Mouse (Mus musculus) testis, adult 2 months (tissue): ENCODE measurements around the gene Gm20388. TPM values are rescaled to one million over a fixed set of nuclear protein-coding genes. Genes with fewer than 3 reads are reported as not detected.

Source experiments
- H3K27ac ChIP-seq: fragments of 200-500 bp; 2 replicates; pipeline ENCODE4 v1.5.1; 2012; ENCODE audit warnings: low read depth, low read length; ENCODE audit not compliant: control insufficient read depth, insufficient read depth
- H3K27me3 ChIP-seq: fragments of 200-500 bp; 2 replicates; pipeline ENCODE4 v1.6.1; 2012; ENCODE audit warnings: mild to moderate bottlenecking, low read length, moderate library complexity; ENCODE audit not compliant: control insufficient read depth, insufficient read depth
- H3K36me3 ChIP-seq: fragments of 200-500 bp; 2 replicates; pipeline ENCODE4 v1.6.1; 2012; ENCODE audit warnings: mild to moderate bottlenecking, low read length; ENCODE audit not compliant: control insufficient read depth, insufficient read depth
- H3K4me1 ChIP-seq: fragments of 200-500 bp; 2 replicates; pipeline ENCODE4 v1.6.1; 2012; ENCODE audit warnings: low read length; ENCODE audit not compliant: control insufficient read depth, insufficient read depth
- H3K4me3 ChIP-seq: fragments of 200-500 bp; 2 replicates; pipeline ENCODE4 v1.5.1; 2012; ENCODE audit warnings: low read depth, mild to moderate bottlenecking, low read length, moderate library complexity, mixed read lengths; ENCODE audit not compliant: control insufficient read depth
- CTCF ChIP-seq: fragments of 200-500 bp; IDR thresholded peaks from 2 replicates; pipeline ENCODE4 v1.5.1; 2012; ENCODE audit warnings: low read depth, mild to moderate bottlenecking, inconsistent platforms, low read length, moderate library complexity; ENCODE audit not compliant: control insufficient read depth, insufficient read depth, insufficient replicate concordance
- POLR2A ChIP-seq: fragments of 200-500 bp; IDR thresholded peaks from 2 replicates; pipeline ENCODE4 v1.6.1; 2012; ENCODE audit warnings: low read depth, mild to moderate bottlenecking, inconsistent platforms, low read length, moderate library complexity; ENCODE audit not compliant: control insufficient read depth
- polyA plus RNA-seq: library from polyadenylated mRNA; depleted of rRNA; stranded (reverse); fragments of >200 nt; gene quantifications from 2 replicates; pipeline ENCODE4 v1.2.3, GENCODE M21; 2012

The Gm20388 gene
- polyA plus RNA-seq, 1 experiment, result 5.6 TPM

DNA sequence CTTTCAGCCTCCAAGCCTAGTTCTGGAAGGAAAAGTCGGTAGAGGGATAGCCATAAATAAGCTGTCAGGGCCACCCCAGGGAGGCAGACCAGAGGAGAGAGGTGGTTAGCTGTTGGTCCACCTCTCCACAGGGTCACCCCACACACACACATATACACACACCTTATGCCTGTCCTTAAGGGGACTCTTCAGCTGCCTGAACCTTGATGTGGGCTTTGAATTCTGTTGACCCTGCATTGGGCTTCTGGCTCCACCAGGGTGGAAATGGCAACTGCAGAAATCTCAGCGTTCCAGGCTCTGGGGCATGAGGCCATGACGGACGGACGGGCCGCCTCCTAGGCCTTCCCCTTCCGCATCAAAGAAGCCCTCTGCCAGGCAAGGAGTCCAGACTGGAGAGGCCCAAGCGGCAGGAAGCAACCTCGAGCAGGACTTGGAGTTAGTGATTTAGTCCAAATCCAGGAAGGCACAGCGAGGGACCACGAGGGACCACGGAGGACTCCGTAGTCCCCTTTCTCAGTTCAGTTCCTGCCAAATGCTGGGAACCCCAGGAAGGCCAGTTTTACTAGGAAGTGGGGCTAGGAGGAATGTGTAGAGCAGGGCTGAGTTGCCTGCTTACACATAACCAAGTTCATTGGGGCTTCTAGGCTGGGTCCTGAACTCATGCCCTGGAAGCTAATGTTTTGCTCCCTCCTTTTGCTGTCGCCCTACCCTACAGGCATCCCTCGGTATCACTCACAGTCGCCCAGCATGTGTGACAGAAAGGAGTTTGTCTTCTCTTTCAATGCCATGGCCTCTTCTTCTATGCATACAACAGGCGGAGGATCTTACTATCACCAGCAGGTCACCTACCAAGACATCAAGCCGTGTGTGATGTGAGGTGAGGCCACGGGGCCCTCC is 1175.6 kb downstream of the Gm20388 start:
- H3K36me3 ChIP-seq, result no peaks in the 10 kb centered on the region
- H3K4me3 ChIP-seq, result no peak overlapping the region
- peaks cover 10% of the 10 kb centered on the region for H3K4me1 ChIP-seq
- TF ChIP-seq CTCF, result no peak
- no peak for TF ChIP-seq POLR2A
- peaks cover 10% of the 10 kb centered on the region for H3K27me3 ChIP-seq
- H3K27ac ChIP-seq, result no peak overlapping the region

DNA sequence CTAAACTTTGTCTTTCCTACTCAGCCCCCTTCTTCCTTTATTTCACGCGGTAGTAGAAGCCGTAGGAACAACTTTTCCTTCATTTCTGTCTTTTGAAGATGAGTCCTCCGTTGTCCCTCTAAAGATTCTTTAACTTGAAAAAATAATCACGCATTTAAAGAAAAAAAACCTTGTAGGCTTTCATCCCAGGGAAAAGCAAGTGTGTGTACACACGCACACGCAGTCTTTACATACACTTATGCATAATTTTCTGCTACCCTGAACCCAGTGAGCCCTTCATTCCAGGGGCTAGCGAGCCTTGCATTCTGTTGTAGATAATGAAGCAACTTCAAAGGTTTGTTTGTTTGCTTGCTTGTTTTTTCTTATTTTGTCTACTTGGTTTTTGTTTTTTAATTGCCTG is 1177.6 kb downstream of the Gm20388 start:
- Histone ChIP-seq H3K27ac (no peak overlapping the region), H3K27me3 (peaks cover 3% of the 10 kb centered on the region; the same call in 1 of the 2 replicates), H3K36me3 (no peaks in the 10 kb centered on the region), H3K4me1 (peaks cover 16% of the 10 kb centered on the region), H3K4me3 (no peak overlapping the region)
- TF ChIP-seq POLR2A (no peak), CTCF (no peak)

DNA sequence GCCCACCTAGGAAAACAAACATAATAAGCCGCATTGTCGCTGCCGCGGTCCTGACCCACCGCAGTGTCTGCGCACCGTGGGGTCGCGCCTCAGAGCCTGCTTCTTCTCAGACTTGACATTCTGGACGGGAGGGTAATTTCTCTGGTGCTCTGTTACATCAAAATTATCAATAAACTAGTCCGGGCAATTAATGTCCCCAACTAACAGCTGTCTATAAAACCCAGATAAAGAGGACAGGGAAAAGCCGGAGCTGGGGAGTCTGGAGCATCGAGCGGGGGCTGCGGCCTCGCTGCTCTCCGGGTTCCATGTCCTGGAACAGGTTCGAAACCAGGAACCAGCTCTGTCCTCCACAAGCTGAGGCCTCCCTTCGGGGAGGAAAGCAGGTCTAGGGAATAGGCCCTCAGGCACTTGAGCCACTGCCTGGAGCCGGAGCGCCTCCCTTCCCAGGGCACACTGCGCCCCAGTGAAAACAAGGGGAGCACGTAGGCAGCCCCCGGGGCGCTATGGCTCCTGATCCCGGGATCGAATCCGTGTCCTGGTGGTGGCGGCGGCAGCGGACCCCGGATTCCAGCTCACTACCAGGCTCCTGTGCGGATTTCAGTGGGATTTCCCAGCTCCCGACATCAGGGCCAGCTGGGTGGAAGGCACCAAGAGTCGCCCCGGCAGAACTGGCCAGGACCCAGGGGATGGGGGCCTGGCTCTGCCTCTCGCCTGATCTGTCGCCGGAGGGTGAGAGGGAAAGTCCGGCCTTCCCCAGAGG is 1178.4 kb downstream of the Gm20388 start:
- H3K27ac ChIP-seq, result no peak overlapping the region
- TF ChIP-seq CTCF (no peak), POLR2A (no peak)
- H3K36me3 ChIP-seq, result no peaks in the 10 kb centered on the region
- H3K27me3 ChIP-seq, result peaks cover 3% of the 10 kb centered on the region; the same call in 1 of the 2 replicates
- H3K4me3 ChIP-seq, result no peak overlapping the region
- peaks cover 20% of the 10 kb centered on the region for H3K4me1 ChIP-seq

DNA sequence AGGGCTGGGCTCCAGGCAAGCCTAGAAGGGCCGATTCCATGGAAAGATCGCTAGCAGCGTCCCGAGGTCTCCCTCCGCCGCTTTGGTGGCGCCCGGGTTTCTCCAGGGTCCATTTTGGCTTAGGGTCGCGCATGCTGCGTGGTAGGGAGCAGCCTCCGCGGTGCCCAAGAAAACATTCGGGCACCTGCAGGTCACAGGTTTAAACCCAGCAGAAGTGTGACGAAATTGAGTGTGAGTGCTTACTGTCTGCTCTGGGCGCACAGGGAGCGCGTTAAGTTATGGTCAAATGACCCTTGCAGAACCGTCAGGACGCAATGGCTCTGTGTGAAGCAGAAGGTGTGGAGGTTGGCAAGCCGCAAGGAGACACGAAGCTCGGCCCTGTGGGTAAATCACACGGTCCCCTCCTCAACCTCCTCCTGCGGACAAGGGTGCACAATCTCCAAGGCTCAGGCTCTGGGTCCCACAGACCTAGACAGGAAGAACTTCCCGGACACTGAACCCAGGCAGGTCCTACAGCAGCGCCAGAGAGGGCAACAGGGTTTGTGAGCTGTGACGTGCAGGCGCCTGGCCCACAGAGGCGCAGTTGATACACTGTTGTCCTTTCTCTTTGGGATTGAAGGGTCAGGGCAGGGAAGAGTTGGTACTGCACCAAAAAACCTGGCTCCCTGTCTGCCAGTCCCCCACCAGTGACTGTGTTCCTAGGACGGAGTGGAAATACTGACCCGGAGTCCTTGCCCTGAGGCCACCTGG is 1179.2 kb downstream of the Gm20388 start:
- Histone ChIP-seq H3K36me3 (no peaks in the 10 kb centered on the region), H3K4me3 (no peak overlapping the region), H3K27ac (no peak overlapping the region), H3K4me1 (peaks cover 16% of the 10 kb centered on the region), H3K27me3 (peaks cover 3% of the 10 kb centered on the region; the same call in 1 of the 2 replicates)
- TF ChIP-seq CTCF (no peak), POLR2A (no peak)

DNA sequence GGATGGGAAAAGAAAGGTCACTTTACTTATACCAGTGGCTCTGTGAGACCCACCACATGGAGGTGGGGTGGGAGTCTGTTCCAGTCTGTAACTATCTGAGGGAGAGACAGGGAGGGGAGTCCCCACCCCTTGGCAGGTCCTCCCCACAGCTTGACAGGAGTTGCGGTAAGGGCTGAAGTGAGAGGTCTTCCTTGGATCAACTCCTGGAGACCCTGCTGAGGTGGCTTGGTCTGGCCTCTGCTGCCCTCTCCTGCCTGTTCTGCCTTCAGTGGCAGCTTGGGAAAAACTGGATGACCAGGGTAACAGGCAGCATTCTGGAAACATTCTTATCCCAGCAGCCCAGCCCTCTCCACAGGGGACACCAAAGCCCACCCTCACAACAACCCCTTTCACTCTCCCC is 1180.1 kb downstream of the Gm20388 start:
- no peak overlapping the region for H3K4me3 ChIP-seq
- peaks cover 16% of the 10 kb centered on the region for H3K4me1 ChIP-seq
- H3K27me3 ChIP-seq, result peaks cover 3% of the 10 kb centered on the region; the same call in 1 of the 2 replicates
- H3K36me3 ChIP-seq, result no peaks in the 10 kb centered on the region
- no peak overlapping the region for H3K27ac ChIP-seq
- TF ChIP-seq POLR2A, result no peak
- no peak for TF ChIP-seq CTCF

DNA sequence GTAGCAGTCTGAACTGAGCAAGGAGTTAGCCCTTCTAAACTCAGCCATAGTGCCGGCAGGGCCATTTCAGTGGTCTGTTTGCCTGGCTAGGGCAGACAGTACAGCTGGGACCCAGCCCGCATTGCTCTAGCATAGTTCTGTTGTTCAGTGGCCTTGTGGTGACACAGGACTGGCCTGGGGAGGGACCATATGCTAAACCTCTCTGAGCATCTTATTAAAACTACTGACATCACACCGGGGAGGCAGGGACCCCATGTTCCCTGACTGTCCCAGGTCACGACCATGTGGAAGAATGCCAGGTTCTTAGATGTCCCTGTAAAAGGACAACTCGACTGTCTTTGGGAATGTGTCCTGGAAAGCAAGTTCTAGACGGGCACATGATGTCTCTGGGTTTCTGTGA is 1181.5 kb downstream of the Gm20388 start:
- TF ChIP-seq POLR2A (no peak), CTCF (no peak)

DNA sequence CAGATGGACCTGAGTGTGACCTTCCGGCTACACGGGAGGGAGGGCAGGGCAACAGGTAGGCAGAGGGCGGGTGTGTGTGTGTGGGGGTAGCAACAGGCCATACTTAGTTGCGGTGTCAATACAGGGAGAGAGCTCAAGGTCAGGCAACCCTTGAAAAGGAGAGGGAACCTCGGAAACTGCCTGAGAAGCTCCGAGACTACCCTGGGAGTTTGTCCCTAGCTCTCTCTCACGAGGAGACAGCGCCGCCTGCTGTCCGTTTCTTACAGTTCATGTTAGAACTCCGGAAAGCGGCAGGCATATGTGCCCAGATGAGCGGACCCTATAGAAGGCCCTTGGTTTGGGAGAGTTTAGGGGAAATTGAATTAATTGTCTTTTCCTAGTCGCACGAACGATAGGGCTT is 1182.0 kb downstream of the Gm20388 start:
- Histone ChIP-seq H3K36me3 (no peaks in the 10 kb centered on the region), H3K4me3 (peak overlapping the region; percentile 37), H3K4me1 (peaks cover 16% of the 10 kb centered on the region), H3K27ac (no peak overlapping the region), H3K27me3 (peaks cover 3% of the 10 kb centered on the region; the same call in 1 of the 2 replicates)
- TF ChIP-seq POLR2A (no peak), CTCF (peak; percentile 87; the same call in 1 of the 2 replicates)

More for the DNA sequence above, 1181.5 kb downstream of the Gm20388 start:
- H3K36me3 ChIP-seq, result no peaks in the 10 kb centered on the region
- 0 out of 2 replicates have a peak overlapping the region, but pooled peaks have one; percentile 19 for H3K4me3 ChIP-seq
- H3K27ac ChIP-seq, result no peak overlapping the region
- peaks cover 3% of the 10 kb centered on the region; the same call in 1 of the 2 replicates for H3K27me3 ChIP-seq
- peaks cover 16% of the 10 kb centered on the region for H3K4me1 ChIP-seq
